Mouse (Mus musculus) erythroblast, embryonic 14.5 days (primary cell): ENCODE data around the gene Pik3ip1.

ENCODE experiments used
- GATA1 ChIP-seq: IDR thresholded peaks from 2 replicates; pipeline ENCODE4 v1.6.1; 2012; ENCODE audit warnings: low read length, inconsistent platforms, mixed read lengths
- TAL1 ChIP-seq: IDR thresholded peaks from 3 replicates; pipeline ENCODE4 v1.6.1; 2012; ENCODE audit warnings: low read length, inconsistent platforms, mixed read lengths

GRCm38 (mm10) chr11:3301075-3301474, 29.1 kb upstream of the Pik3ip1 start:
- TF ChIP-seq GATA1 = no peak
- no peak for TF ChIP-seq TAL1
